Mouse (Mus musculus): ENCODE results near the gene Eogt.

GRCm38 (mm10) chr6:97142611-97143010 lies 6.4 kb downstream of the Eogt start:
- TF ChIP-seq CTCF (IDR thresholded peaks at IDR 0.05; ENCODE audit: borderline replicate concordance, extremely low read depth, insufficient read depth, insufficient read length), result no peak
- no peak for TF ChIP-seq POLR2A (IDR thresholded peaks at IDR 0.05; ENCODE audit: borderline replicate concordance, extremely low read depth, insufficient read depth, insufficient read length, poor library complexity, severe bottlenecking)

All from brain, embryonic 14.5 days (tissue).